Mouse (Mus musculus) intestine, postnatal 0 days (tissue): ENCODE data around the gene Timm44. TPM values are rescaled to one million over a fixed set of nuclear protein-coding genes. Genes with fewer than 3 reads are reported as not detected.
A peak's percentile ranks its signal among the peaks of the same experiment; 100 is the strongest.
"Not testable (repeated sequence)": the region's sequence is repeated elsewhere in the genome, so short reads cannot be mapped to it uniquely, and the experiment has no call there.

ENCODE experiments used
- ATAC-seq: fragments of 200-750 bp; cut with Nextera tagmentation; 2 replicates; pipeline ENCODE4 v1.8.0; 2017; ENCODE audit warnings: mild to moderate bottlenecking, moderate TSS enrichment, moderate library complexity
- H3K27ac ChIP-seq: fragments of 300-500 bp; sonication (generic); 2 replicates; pipeline ENCODE4 v1.5.1; 2014; ENCODE audit warnings: mild to moderate bottlenecking, low read depth, low read length, moderate library complexity
- H3K27me3 ChIP-seq: fragments of 300-500 bp; sonication (generic); replicated peaks from 2 replicates; pipeline ENCODE4 v1.6.1; 2014; ENCODE audit warnings: low read length, mixed read lengths; ENCODE audit not compliant: control insufficient read depth, insufficient read depth
- H3K36me3 ChIP-seq: fragments of 300-500 bp; sonication (generic); 2 replicates; pipeline ENCODE4 v1.6.1; 2014; ENCODE audit warnings: mild to moderate bottlenecking, moderate library complexity; ENCODE audit not compliant: control insufficient read depth, insufficient read depth
- H3K4me1 ChIP-seq: fragments of 300-500 bp; sonication (generic); replicated peaks from 2 replicates; pipeline ENCODE4 v1.6.1; 2014; ENCODE audit warnings: antibody characterized with exemption, low read length, mixed read lengths; ENCODE audit not compliant: control insufficient read depth, insufficient read depth
- H3K4me2 ChIP-seq: fragments of 300-500 bp; sonication (generic); replicated peaks from 2 replicates; pipeline ENCODE4 v1.6.1; 2014; ENCODE audit warnings: low read depth, mild to moderate bottlenecking, moderate library complexity
- H3K4me3 ChIP-seq: fragments of 300-500 bp; sonication (generic); 2 replicates; pipeline ENCODE4 v1.5.1; 2014; ENCODE audit warnings: low read depth, low read length
- H3K9ac ChIP-seq: fragments of 300-500 bp; sonication (generic); 2 replicates; pipeline ENCODE4 v1.6.1; 2014; ENCODE audit warnings: mild to moderate bottlenecking, low read depth, low read length
- H3K9me3 ChIP-seq: fragments of 300-500 bp; sonication (generic); 2 replicates; pipeline ENCODE4 v1.6.1; 2016; ENCODE audit warnings: mixed run types; ENCODE audit not compliant: control insufficient read depth
- CTCF ChIP-seq: sonication (generic); IDR thresholded peaks from 2 replicates; pipeline ENCODE4 v1.5.1; 2016; ENCODE audit warnings: low read depth, mild to moderate bottlenecking, control low read depth, antibody characterized with exemption, moderate library complexity
- WGBS: fragments of 180-500 bp; shearing (Covaris S2); extraction: QIAGEN DNeasy Blood & Tissue Kit; methylation state at CpG from one replicate; pipeline ENCODE4 v1.1.7; 2014; 5-methylcytosine and 5-hydroxymethylcytosine counted together
- polyA plus RNA-seq: library from polyadenylated mRNA; unstranded; fragments of >200 nt; fragmentation: Nextera tagmentation; extraction: Ambion mirVana; gene quantifications from 2 replicates; pipeline ENCODE4 v1.2.1, GENCODE M21; 2015

The Timm44 gene
- polyA plus RNA-seq, 1 experiment from 2014 or later, result 35.5 TPM

- H3K4me3 ChIP-seq, result peak overlapping the region; percentile 63
- no peaks in the 10 kb centered on the region for H3K27me3 ChIP-seq
- peaks cover 51% of the 10 kb centered on the region for H3K36me3 ChIP-seq
- no peaks in the 10 kb centered on the region for H3K4me1 ChIP-seq
- peak; percentile 44 for ATAC-seq
- peak overlapping the region; percentile 34 for H3K9ac ChIP-seq
- TF ChIP-seq CTCF, result peak; percentile 95
- peak overlapping the region; percentile 98 for H3K4me2 ChIP-seq
- H3K27ac ChIP-seq, result no peak overlapping the region
- H3K9me3 ChIP-seq, result no peaks in the 10 kb centered on the region
- 3% methylated on average over 35 of the region's 35 CpGs for WGBS
Measured at GRCm38 (mm10) chr8:4258233-4258632, 17.5 kb downstream of the Timm44 start.

GRCm38 (mm10) chr8:4257350-4257749 lies 18.4 kb downstream of the Timm44 start:
- H3K27ac ChIP-seq, result no peak overlapping the region
- no peaks in the 10 kb centered on the region for H3K9me3 ChIP-seq
- no peaks in the 10 kb centered on the region for H3K27me3 ChIP-seq
- peaks cover 42% of the 10 kb centered on the region for H3K36me3 ChIP-seq
- 78% methylated on average over 4 of the region's 4 CpGs for WGBS
- no peak overlapping the region for H3K9ac ChIP-seq
- no peak overlapping the region for H3K4me3 ChIP-seq
- ATAC-seq, result no peak
- TF ChIP-seq CTCF, result no peak
- no peak overlapping the region for H3K4me2 ChIP-seq
- no peaks in the 10 kb centered on the region for H3K4me1 ChIP-seq

- H3K4me2 ChIP-seq, result no peak overlapping the region
Measured at GRCm38 (mm10) chr8:4256911-4257310, 18.8 kb downstream of the Timm44 start.

GRCm38 (mm10) chr8:4255471-4255870 lies 20.2 kb downstream of the Timm44 start:
- not testable (repeated sequence) for H3K9ac ChIP-seq, H3K27me3 ChIP-seq, H3K4me2 ChIP-seq, H3K4me1 ChIP-seq, H3K4me3 ChIP-seq, H3K9me3 ChIP-seq, ATAC-seq, H3K27ac ChIP-seq
- H3K36me3 ChIP-seq, result peaks cover 26% of the 10 kb centered on the region
- 85% methylated on average over 7 of the region's 7 CpGs for WGBS

More at GRCm38 (mm10) chr8:4256911-4257310, 18.8 kb downstream of the Timm44 start:
- no peak overlapping the region for H3K4me3 ChIP-seq
- peaks cover 37% of the 10 kb centered on the region for H3K36me3 ChIP-seq
- no peak overlapping the region for H3K27ac ChIP-seq
- no peak overlapping the region for H3K9ac ChIP-seq
- TF ChIP-seq CTCF, result no peak
- no peaks in the 10 kb centered on the region for H3K27me3 ChIP-seq
- 60% methylated on average over 4 of the region's 4 CpGs for WGBS
- no peaks in the 10 kb centered on the region for H3K9me3 ChIP-seq
- ATAC-seq, result no peak
- no peaks in the 10 kb centered on the region for H3K4me1 ChIP-seq

- ATAC-seq, result no peak
- peaks cover 17% of the 10 kb centered on the region for H3K36me3 ChIP-seq
- peak; percentile 71 for TF ChIP-seq CTCF
- peak overlapping the region; percentile 90 for H3K4me2 ChIP-seq
- H3K27me3 ChIP-seq, result no peaks in the 10 kb centered on the region
- no peaks in the 10 kb centered on the region for H3K4me1 ChIP-seq
- peak overlapping the region; percentile 92 for H3K4me3 ChIP-seq
- H3K27ac ChIP-seq, result no peak overlapping the region
- no peaks in the 10 kb centered on the region for H3K9me3 ChIP-seq
- 0 out of 2 replicates have a peak overlapping the region, but pooled peaks have one; percentile 59 for H3K9ac ChIP-seq
- 63% methylated on average over 6 of the region's 6 CpGs for WGBS
Measured at GRCm38 (mm10) chr8:4254001-4254400, 21.7 kb downstream of the Timm44 start.

GRCm38 (mm10) chr8:4252934-4253841 lies 22.5 kb downstream of the Timm44 start, which contains the start of gene Snapc2:
Gene Snapc2 (plus strand): TSS chr8:4253080.
- WGBS, result under 1% methylated on average over 69 of the region's 69 CpGs
- peaks cover 22% of the 10 kb centered on the region for H3K36me3 ChIP-seq
- no peaks in the 10 kb centered on the region for H3K27me3 ChIP-seq
- H3K4me2 ChIP-seq, result peak within 1 kb of the TSS; percentile 90
- peak; percentile 93 for ATAC-seq
- H3K4me3 ChIP-seq, result peak within 1 kb of the TSS; percentile 92
- peak within 1 kb of the TSS; percentile 59 for H3K9ac ChIP-seq
- no peaks in the 10 kb centered on the region for H3K4me1 ChIP-seq
- peak within 1 kb of the TSS; percentile 71 for H3K27ac ChIP-seq
- no peaks in the 10 kb centered on the region for H3K9me3 ChIP-seq
- no peak for TF ChIP-seq CTCF
